Mouse (Mus musculus) ES-Bruce4 (cell line): ENCODE measurements around the gene Olfm1.

ENCODE experiments used
- CTCF ChIP-seq: IDR thresholded peaks from one replicate; pipeline ENCODE4 v1.8.1; 2011; ENCODE audit warnings: low read depth, low read length
- EP300 ChIP-seq: IDR thresholded peaks from 2 replicates; pipeline ENCODE4 v1.6.1; 2011; ENCODE audit warnings: low read depth, low read length; ENCODE audit not compliant: insufficient read depth
- POLR2A ChIP-seq: IDR thresholded peaks from one replicate; pipeline ENCODE4 v1.8.1; 2011; ENCODE audit warnings: low read length; ENCODE audit not compliant: insufficient read depth

GRCm38 (mm10) chr2:28169336-28169735 is 23.5 kb upstream of the Olfm1 start:
- TF ChIP-seq POLR2A (no peak), CTCF (no peak), EP300 (no peak)
